Mouse (Mus musculus) 3134 (cell line): ENCODE measurements around the gene Ly6g6e.

ENCODE experiments used
- DNase-seq: peaks from one replicate; pipeline ENCODE4 v3.0.0-alpha.2; 2011; ENCODE audit warnings: low spot score; ENCODE audit not compliant: insufficient read length; ENCODE audit errors: extremely low read depth

The Ly6g6e gene

GRCm38 (mm10) chr17:35070556-35071229 is 6.0 kb upstream of the Ly6g6e start:
- no peak for DNase-seq

GRCm38 (mm10) chr17:35071454-35071853 is 5.2 kb upstream of the Ly6g6e start:
- no peak for DNase-seq

- no peak for DNase-seq
These were observed 2.6 kb upstream of the Ly6g6e start for GRCm38 (mm10) chr17:35074097-35074496.

- DNase-seq, result no peak
These were observed 583 bp downstream of the Ly6g6e start for GRCm38 (mm10) chr17:35077285-35077684.

GRCm38 (mm10) chr17:35077786-35078233 is 1.1 kb downstream of the Ly6g6e start, which contains the start of gene Ly6g6d:
TSS of gene Ly6g6d (minus strand) at chr17:35078065.
- DNase-seq, result no peak

- no peak for DNase-seq
These were observed 3.1 kb downstream of the Ly6g6e start for GRCm38 (mm10) chr17:35079778-35080177.

- no peak for DNase-seq
These were observed 3.5 kb downstream of the Ly6g6e start for GRCm38 (mm10) chr17:35080248-35080647.

GRCm38 (mm10) chr17:35080710-35081109 is 4.0 kb downstream of the Ly6g6e start:
- no peak for DNase-seq

- DNase-seq, result no peak
These were observed 6.3 kb downstream of the Ly6g6e start for GRCm38 (mm10) chr17:35082841-35083576.

- DNase-seq, result no peak
These were observed 7.3 kb downstream of the Ly6g6e start for GRCm38 (mm10) chr17:35083929-35084497.

GRCm38 (mm10) chr17:35085208-35085865 is 8.6 kb downstream of the Ly6g6e start, which contains the start of gene Ly6g6f:
TSS of gene Ly6g6f (minus strand) at chr17:35085610.
- no peak for DNase-seq

- DNase-seq, result no peak
These were observed 11.4 kb downstream of the Ly6g6e start for GRCm38 (mm10) chr17:35088151-35088550.

GRCm38 (mm10) chr17:35088825-35089644 is 12.3 kb downstream of the Ly6g6e start, which contains the start of gene Abhd16a:
TSS of gene Abhd16a (plus strand) at chr17:35089263.
- peak; percentile 95 for DNase-seq

- no peak for DNase-seq
These were observed 13.6 kb downstream of the Ly6g6e start for GRCm38 (mm10) chr17:35090166-35090932.

GRCm38 (mm10) chr17:35092403-35093198 is 15.9 kb downstream of the Ly6g6e start:
- DNase-seq, result no peak

GRCm38 (mm10) chr17:35094475-35095365 is 18.0 kb downstream of the Ly6g6e start:
- no peak for DNase-seq

- no peak for DNase-seq
These were observed 19.9 kb downstream of the Ly6g6e start for GRCm38 (mm10) chr17:35096597-35096996.
